Mouse (Mus musculus): ENCODE results near the gene Il12rb2. TPM values are rescaled to one million over a fixed set of nuclear protein-coding genes. Genes with fewer than 3 reads are reported as not detected.

Gene Il12rb2
- total and polyA plus RNA-seq, 3 experiments = 0.11 to 0.19 TPM; not detected in 1

GRCm38 (mm10) chr6:67348065-67348464, 27.9 kb downstream of the Il12rb2 start:
- no peaks in the 10 kb centered on the region for H3K79me2 ChIP-seq (ENCODE audit: control insufficient read depth, insufficient read depth, low read length, poor library complexity)
- H3K9ac ChIP-seq (ENCODE audit: control insufficient read depth, low read depth, low read length, poor library complexity, severe bottlenecking) = no peak overlapping the region
- no peak for DNase-seq (ENCODE audit: low read depth, low spot score)
- no peak overlapping the region for H3K27ac ChIP-seq (ENCODE audit: control insufficient read depth, low read depth, low read length)
- H3K9me3 ChIP-seq (replicated peaks; ENCODE audit: insufficient read depth, low read length) = no peaks in the 10 kb centered on the region
- TF ChIP-seq MAZ (IDR thresholded peaks at IDR 0.05; ENCODE audit: low read depth, low read length) = no peak
- no peak for TF ChIP-seq EP300 (IDR thresholded peaks at IDR 0.05; ENCODE audit: low read depth in 1 of 2, low read length in 2 of 2)
- TF ChIP-seq CHD2 (IDR thresholded peaks at IDR 0.05; ENCODE audit: low read length) = no peak
- no peak for TF ChIP-seq POLR2A (IDR thresholded peaks at IDR 0.05; ENCODE audit: control insufficient read depth in 1 of 2, insufficient read depth in 1 of 2, low read depth in 1 of 2, low read length in 2 of 2, poor library complexity in 1 of 2)
- TF ChIP-seq GATA1 (IDR thresholded peaks at IDR 0.05; ENCODE audit: low read depth, low read length) = no peak
- TF ChIP-seq UBTF (IDR thresholded peaks at IDR 0.05; ENCODE audit: borderline replicate concordance, insufficient read depth, low read depth, low read length) = no peak
- no peak for TF ChIP-seq ETS1 (IDR thresholded peaks at IDR 0.05; ENCODE audit: low read depth, low read length)
- TF ChIP-seq TBP (IDR thresholded peaks at IDR 0.05; ENCODE audit: low read depth, low read length) = no peak
- no peak for TF ChIP-seq ZC3H11A (IDR thresholded peaks at IDR 0.05; ENCODE audit: low read depth, low read length)
- no peak for TF ChIP-seq TAL1 (IDR thresholded peaks at IDR 0.05; ENCODE audit: low read length)
- no peak for TF ChIP-seq KAT2A (conservative IDR thresholded peaks at IDR 0.05; ENCODE audit: low read depth, low read length)
- TF ChIP-seq MAX (IDR thresholded peaks at IDR 0.05; ENCODE audit: low read length) = no peak
- TF ChIP-seq NELFE (IDR thresholded peaks at IDR 0.05; ENCODE audit: low read depth, low read length) = no peak
- no peak for TF ChIP-seq ZNF384 (IDR thresholded peaks at IDR 0.05; ENCODE audit: low read depth, low read length)
- TF ChIP-seq TCF12 (IDR thresholded peaks at IDR 0.05; ENCODE audit: low read depth, low read length) = no peak
- TF ChIP-seq MYB (IDR thresholded peaks at IDR 0.05; ENCODE audit: low read depth, low read length) = no peak
- H3K36me3 ChIP-seq (ENCODE audit: control insufficient read depth in 1 of 2, insufficient read depth in 2 of 2, low read length in 2 of 2) = no peaks in the 10 kb centered on the region
- H3K4me3 ChIP-seq (ENCODE audit: control insufficient read depth in 1 of 2, insufficient read depth in 1 of 2, low read depth in 2 of 2, low read length in 2 of 2) = no peak overlapping the region
- H3K27me3 ChIP-seq (ENCODE audit: control insufficient read depth in 1 of 2, insufficient read depth in 2 of 2, low read length in 2 of 2) = no peaks in the 10 kb centered on the region
- H3K4me1 ChIP-seq (ENCODE audit: control insufficient read depth in 1 of 2, insufficient read depth in 2 of 2, low read length in 2 of 2) = no peaks in the 10 kb centered on the region

- Histone ChIP-seq H3K27me3 (ENCODE audit: control insufficient read depth in 1 of 2, insufficient read depth in 2 of 2, low read length in 2 of 2) (no peaks in the 10 kb centered on the region), H3K79me2 (ENCODE audit: control insufficient read depth, insufficient read depth, low read length, poor library complexity) (no peaks in the 10 kb centered on the region), H3K36me3 (ENCODE audit: control insufficient read depth in 1 of 2, insufficient read depth in 2 of 2, low read length in 2 of 2) (peaks cover 0 to 34% of the 10 kb centered on the region in 2 experiments; a peak in 2 of 4 replicates), H3K9me3 (replicated peaks; ENCODE audit: insufficient read depth, low read length) (no peaks in the 10 kb centered on the region), H3K27ac (ENCODE audit: control insufficient read depth, low read depth, low read length) (no peak overlapping the region), H3K4me1 (ENCODE audit: control insufficient read depth in 1 of 2, insufficient read depth in 2 of 2, low read length in 2 of 2) (peaks cover 25 to 32% of the 10 kb centered on the region in 2 experiments), H3K4me3 (ENCODE audit: control insufficient read depth in 1 of 2, insufficient read depth in 1 of 2, low read depth in 2 of 2, low read length in 2 of 2) (no peak overlapping the region), H3K9ac (ENCODE audit: control insufficient read depth, low read depth, low read length, poor library complexity, severe bottlenecking) (no peak overlapping the region)
- DNase-seq (ENCODE audit: low read depth, low spot score) = peak; percentile 51
- TF ChIP-seq ELF1 (IDR thresholded peaks at IDR 0.05; ENCODE audit: low read depth, low read length) (peak; percentile 57; the same call in 1 of the 2 replicates), MAFK (IDR thresholded peaks at IDR 0.05; ENCODE audit: borderline replicate concordance, low read depth, low read length) (no peak), SIN3A (IDR thresholded peaks at IDR 0.05; ENCODE audit: low read length) (0 out of 2 replicates have a peak, but pooled peaks have one; percentile 16), ZNF384 (IDR thresholded peaks at IDR 0.05; ENCODE audit: low read depth, low read length) (peak; percentile 85)
Observed at GRCm38 (mm10) chr6:67339494-67339893, 36.5 kb downstream of the Il12rb2 start.

All from MEL (cell line).